Mouse (Mus musculus) embryonic fibroblast, embryonic 13.5 days (primary cell): ENCODE data around the gene Ttll1.

Source experiments
- CTCF ChIP-seq: IDR thresholded peaks from 2 replicates; pipeline ENCODE4 v1.5.1; 2011; ENCODE audit warnings: mild to moderate bottlenecking, control low read depth, low read length, moderate library complexity, borderline replicate concordance; ENCODE audit not compliant: insufficient read depth
- POLR2A ChIP-seq: IDR thresholded peaks from 2 replicates; pipeline ENCODE4 v1.6.1; 2011; ENCODE audit warnings: low read depth, mild to moderate bottlenecking, control low read depth, low read length, moderate library complexity

- no peak for TF ChIP-seq CTCF
- TF ChIP-seq POLR2A, result no peak
Measured at GRCm38 (mm10) chr15:83499211-83499755, 11.4 kb downstream of the Ttll1 start.
